Mouse (Mus musculus) kidney, adult 2 months (tissue): Measurements from ENCODE around the gene Krtap19-5.

Source experiments
- CTCF ChIP-seq: fragments of 200-500 bp; conservative IDR thresholded peaks from 2 replicates; pipeline ENCODE4 v1.5.1; 2011; ENCODE audit warnings: low read depth, mild to moderate bottlenecking, control low read depth, low read length, moderate library complexity, mixed read lengths; ENCODE audit not compliant: insufficient read depth, insufficient read length
- POLR2A ChIP-seq: fragments of 200-500 bp; IDR thresholded peaks from one replicate; pipeline ENCODE4 v1.6.1; 2011; ENCODE audit warnings: low read depth, low read length, control low read depth

DNA sequence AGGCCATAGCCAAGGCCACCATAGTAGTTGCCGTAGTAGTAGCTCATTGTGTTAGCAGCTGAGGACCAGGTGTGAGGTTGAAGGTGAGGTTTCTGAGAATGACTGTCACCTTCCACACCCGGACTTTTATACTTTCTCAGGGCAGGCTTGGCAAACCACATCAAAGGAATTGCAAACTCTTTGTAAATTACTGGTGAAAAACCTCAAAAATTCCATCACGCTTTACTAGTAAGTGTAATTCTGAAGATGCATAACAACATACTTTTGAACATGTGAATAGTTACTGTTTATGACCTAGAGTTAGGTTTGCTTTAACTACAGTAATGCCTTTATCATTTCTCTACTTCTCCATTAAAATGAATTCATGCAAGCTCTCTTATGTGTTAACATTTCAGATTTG is 35.9 kb upstream of the Krtap19-5 start, which contains the start of gene Krtap19-9b:
- TF ChIP-seq CTCF (no peak), POLR2A (no peak)
